Mouse (Mus musculus) CD4-positive, CD25-positive, alpha-beta regulatory T cell, adult 4 months (primary cell): ENCODE measurements around the gene Arl4c. TPM values are rescaled to one million over a fixed set of nuclear protein-coding genes. Genes with fewer than 3 reads are reported as not detected.

Experiments used
- polyA plus RNA-seq, 2 experiments: library from polyadenylated mRNA; unstranded; fragments of 100-300 nt; shearing (Covaris generic); gene quantifications; one replicate each; pipeline ENCODE4 v1.2.1; 2017

Gene Arl4c
- polyA plus RNA-seq, 2 experiments from 2014 or later, result 16.0 to 19.4 TPM

Other genes with a start within 250 kb of the Arl4c start
- gene Glrp1, start 192.2 kb downstream of the Arl4c start, polyA plus RNA-seq, result not detected